Mouse (Mus musculus) heart, embryonic 16.5 days (tissue): ENCODE measurements around the gene Cry2. TPM values are rescaled to one million over a fixed set of nuclear protein-coding genes. Genes with fewer than 3 reads are reported as not detected.

Experiments
- ATAC-seq: fragments of 200-750 bp; cut with Nextera tagmentation; replicated peaks from 2 replicates; pipeline ENCODE4 v1.8.0; 2017; ENCODE audit warnings: moderate number of reproducible peaks; ENCODE audit not compliant: insufficient read depth, low FRiP score; ENCODE audit errors: extremely low read depth
- H3K27ac ChIP-seq: fragments of 300-500 bp; sonication (generic); 2 replicates; pipeline ENCODE4 v1.5.1; 2014; ENCODE audit warnings: mild to moderate bottlenecking, low read length, control low read depth, moderate library complexity
- H3K27me3 ChIP-seq: fragments of 300-500 bp; sonication (generic); 2 replicates; pipeline ENCODE4 v1.6.1; 2014; ENCODE audit warnings: low read length, mixed read lengths; ENCODE audit not compliant: control insufficient read depth, insufficient read depth
- H3K36me3 ChIP-seq: fragments of 300-500 bp; sonication (generic); 2 replicates; pipeline ENCODE4 v1.6.1; 2014; ENCODE audit not compliant: control insufficient read depth, insufficient read depth
- H3K4me1 ChIP-seq: fragments of 300-500 bp; sonication (generic); 2 replicates; pipeline ENCODE4 v1.6.1; 2014; ENCODE audit warnings: low read length, mixed read lengths; ENCODE audit not compliant: control insufficient read depth, insufficient read depth
- H3K4me2 ChIP-seq: fragments of 300-500 bp; sonication (generic); 2 replicates; pipeline ENCODE4 v1.6.1; 2014; ENCODE audit warnings: low read depth, mild to moderate bottlenecking, control low read depth, low read length
- H3K4me3 ChIP-seq: fragments of 300-500 bp; sonication (generic); 2 replicates; pipeline ENCODE4 v1.5.1; 2014; ENCODE audit warnings: mild to moderate bottlenecking, control low read depth, low read length
- H3K9ac ChIP-seq: fragments of 300-500 bp; sonication (generic); 2 replicates; pipeline ENCODE4 v1.6.1; 2014; ENCODE audit warnings: low read length, control low read depth
- H3K9me3 ChIP-seq: fragments of 300-500 bp; sonication (generic); replicated peaks from 2 replicates; pipeline ENCODE4 v1.6.1; 2016; ENCODE audit warnings: low read length; ENCODE audit not compliant: control insufficient read depth
- WGBS: fragments of 180-500 bp; shearing (Covaris S2); extraction: QIAGEN DNeasy Blood & Tissue Kit; methylation state at CpG from one replicate; pipeline ENCODE4 v1.1.7; 2014; 5-methylcytosine and 5-hydroxymethylcytosine counted together
- polyA plus RNA-seq: library from polyadenylated mRNA; unstranded; fragments of >200 nt; fragmentation: Nextera tagmentation; extraction: Ambion mirVana; gene quantifications from 2 replicates; pipeline ENCODE4 v1.2.1, GENCODE M21; 2015

Cry2 gene
- polyA plus RNA-seq, 1 experiment from 2014 or later: 18.4 TPM

GRCm38 (mm10) chr2:92471886-92472670 lies 38.2 kb upstream of the Cry2 start:
- Histone ChIP-seq H3K4me1 (no peaks in the 10 kb centered on the region), H3K4me3 (no peak overlapping the region), H3K4me2 (no peak overlapping the region), H3K9ac (no peak overlapping the region), H3K27ac (no peak overlapping the region), H3K27me3 (no peaks in the 10 kb centered on the region), H3K9me3 (peaks cover 3% of the 10 kb centered on the region; the same call in 1 of the 2 replicates), H3K36me3 (no peaks in the 10 kb centered on the region)
- 75% methylated on average over 12 of the region's 12 CpGs for WGBS
- ATAC-seq: no peak

- 56% methylated on average over 3 of the region's 3 CpGs for WGBS
- H3K4me1 ChIP-seq: no peaks in the 10 kb centered on the region
- H3K27me3 ChIP-seq: 0 out of 2 replicates have a peak, but pooled peaks cover 3% of the 10 kb centered on the region
- no peaks in the 10 kb centered on the region for H3K9me3 ChIP-seq
- H3K27ac ChIP-seq: no peak overlapping the region
- H3K36me3 ChIP-seq: no peaks in the 10 kb centered on the region
- H3K4me2 ChIP-seq: no peak overlapping the region
- no peak for ATAC-seq
- no peak overlapping the region for H3K4me3 ChIP-seq
- no peak overlapping the region for H3K9ac ChIP-seq
Observed at GRCm38 (mm10) chr2:92464690-92465089, 30.8 kb upstream of the Cry2 start.

- 88% methylated on average over 1 of the region's 1 CpGs for WGBS
- H3K4me3 ChIP-seq: no peak overlapping the region
- H3K27ac ChIP-seq: no peak overlapping the region
- peaks cover 26% of the 10 kb centered on the region for H3K4me1 ChIP-seq
- no peak for ATAC-seq
- H3K4me2 ChIP-seq: no peak overlapping the region
- H3K9me3 ChIP-seq: no peaks in the 10 kb centered on the region
- 0 out of 2 replicates have a peak, but pooled peaks cover 3% of the 10 kb centered on the region for H3K27me3 ChIP-seq
- H3K36me3 ChIP-seq: no peaks in the 10 kb centered on the region
- no peak overlapping the region for H3K9ac ChIP-seq
Observed at GRCm38 (mm10) chr2:92461215-92461614, 27.4 kb upstream of the Cry2 start.

- WGBS: 2% methylated on average over 34 of the region's 34 CpGs
- 0 out of 2 replicates have a peak, but pooled peaks have one; percentile 2 for ATAC-seq
- Histone ChIP-seq H3K4me2 (peak within 1 kb of the TSS; percentile 94), H3K36me3 (no peaks in the 10 kb centered on the region), H3K9ac (peak within 1 kb of the TSS; percentile 80), H3K27me3 (0 out of 2 replicates have a peak, but pooled peaks cover 3% of the 10 kb centered on the region), H3K4me3 (peak within 1 kb of the TSS; percentile 75), H3K4me1 (peaks cover 30% of the 10 kb centered on the region), H3K27ac (peak within 1 kb of the TSS; percentile 61; the same call in 1 of the 2 replicates), H3K9me3 (no peaks in the 10 kb centered on the region)
Observed at GRCm38 (mm10) chr2:92459921-92460707, 26.3 kb upstream of the Cry2 start, which contains the start of gene Slc35c1. TSS of gene Slc35c1 (minus strand) at chr2:92460538.

GRCm38 (mm10) chr2:92459141-92459920 lies 25.5 kb upstream of the Cry2 start:
- under 1% methylated on average over 55 of the region's 55 CpGs for WGBS
- Histone ChIP-seq H3K9ac (peak overlapping the region; percentile 80), H3K4me3 (peak overlapping the region; percentile 75), H3K4me2 (peak overlapping the region; percentile 94), H3K27me3 (0 out of 2 replicates have a peak, but pooled peaks cover 3% of the 10 kb centered on the region), H3K27ac (peak overlapping the region; percentile 61; the same call in 1 of the 2 replicates), H3K9me3 (no peaks in the 10 kb centered on the region), H3K4me1 (peaks cover 30% of the 10 kb centered on the region), H3K36me3 (0 out of 2 replicates have a peak, but pooled peaks cover 2% of the 10 kb centered on the region)
- peak; percentile 84 for ATAC-seq

GRCm38 (mm10) chr2:92458481-92458880 lies 24.6 kb upstream of the Cry2 start:
- H3K9ac ChIP-seq: peak overlapping the region; percentile 80
- peaks cover 30% of the 10 kb centered on the region for H3K4me1 ChIP-seq
- 0 out of 2 replicates have a peak, but pooled peaks cover 3% of the 10 kb centered on the region for H3K27me3 ChIP-seq
- 51% methylated on average over 13 of the region's 13 CpGs for WGBS
- no peak overlapping the region for H3K27ac ChIP-seq
- peaks cover 10% of the 10 kb centered on the region; the same call in 1 of the 2 replicates for H3K36me3 ChIP-seq
- H3K4me2 ChIP-seq: peak overlapping the region; percentile 94
- ATAC-seq: no peak
- no peaks in the 10 kb centered on the region for H3K9me3 ChIP-seq
- H3K4me3 ChIP-seq: peak overlapping the region; percentile 75

GRCm38 (mm10) chr2:92456970-92457530 lies 23.2 kb upstream of the Cry2 start:
- H3K4me2 ChIP-seq: peak overlapping the region; percentile 22; the same call in 1 of the 2 replicates
- H3K36me3 ChIP-seq: peaks cover 13% of the 10 kb centered on the region; the same call in 1 of the 2 replicates
- 55% methylated on average over 8 of the region's 8 CpGs for WGBS
- H3K27me3 ChIP-seq: 0 out of 2 replicates have a peak, but pooled peaks cover 3% of the 10 kb centered on the region
- H3K4me3 ChIP-seq: no peak overlapping the region
- H3K27ac ChIP-seq: no peak overlapping the region
- no peaks in the 10 kb centered on the region for H3K9me3 ChIP-seq
- peaks cover 30% of the 10 kb centered on the region for H3K4me1 ChIP-seq
- H3K9ac ChIP-seq: 0 out of 2 replicates have a peak overlapping the region, but pooled peaks have one; percentile 9
- ATAC-seq: no peak

- Histone ChIP-seq H3K27me3 (no peaks in the 10 kb centered on the region), H3K27ac (no peak overlapping the region), H3K36me3 (peaks cover 13% of the 10 kb centered on the region; the same call in 1 of the 2 replicates), H3K4me1 (peaks cover 30% of the 10 kb centered on the region), H3K9ac (no peak overlapping the region), H3K4me2 (no peak overlapping the region), H3K4me3 (no peak overlapping the region), H3K9me3 (no peaks in the 10 kb centered on the region)
- no peak for ATAC-seq
- 34% methylated on average over 2 of the region's 3 CpGs for WGBS
Observed at GRCm38 (mm10) chr2:92455704-92456103, 21.9 kb upstream of the Cry2 start.
